Mouse (Mus musculus) intestine, postnatal 0 days (tissue): ENCODE measurements around the gene Pde4d. TPM values are rescaled to one million over a fixed set of nuclear protein-coding genes. Genes with fewer than 3 reads are reported as not detected.

Experiments
- ATAC-seq: fragments of 200-750 bp; cut with Nextera tagmentation; 2 replicates; pipeline ENCODE4 v1.8.0; 2017; ENCODE audit warnings: mild to moderate bottlenecking, moderate TSS enrichment, moderate library complexity
- H3K27ac ChIP-seq: fragments of 300-500 bp; sonication (generic); 2 replicates; pipeline ENCODE4 v1.5.1; 2014; ENCODE audit warnings: mild to moderate bottlenecking, low read depth, low read length, moderate library complexity
- H3K27me3 ChIP-seq: fragments of 300-500 bp; sonication (generic); replicated peaks from 2 replicates; pipeline ENCODE4 v1.6.1; 2014; ENCODE audit warnings: low read length, mixed read lengths; ENCODE audit not compliant: control insufficient read depth, insufficient read depth
- H3K36me3 ChIP-seq: fragments of 300-500 bp; sonication (generic); 2 replicates; pipeline ENCODE4 v1.6.1; 2014; ENCODE audit warnings: mild to moderate bottlenecking, moderate library complexity; ENCODE audit not compliant: control insufficient read depth, insufficient read depth
- H3K4me1 ChIP-seq: fragments of 300-500 bp; sonication (generic); replicated peaks from 2 replicates; pipeline ENCODE4 v1.6.1; 2014; ENCODE audit warnings: antibody characterized with exemption, low read length, mixed read lengths; ENCODE audit not compliant: control insufficient read depth, insufficient read depth
- H3K4me2 ChIP-seq: fragments of 300-500 bp; sonication (generic); replicated peaks from 2 replicates; pipeline ENCODE4 v1.6.1; 2014; ENCODE audit warnings: low read depth, mild to moderate bottlenecking, moderate library complexity
- H3K4me3 ChIP-seq: fragments of 300-500 bp; sonication (generic); 2 replicates; pipeline ENCODE4 v1.5.1; 2014; ENCODE audit warnings: low read depth, low read length
- H3K9ac ChIP-seq: fragments of 300-500 bp; sonication (generic); 2 replicates; pipeline ENCODE4 v1.6.1; 2014; ENCODE audit warnings: mild to moderate bottlenecking, low read depth, low read length
- H3K9me3 ChIP-seq: fragments of 300-500 bp; sonication (generic); 2 replicates; pipeline ENCODE4 v1.6.1; 2016; ENCODE audit warnings: mixed run types; ENCODE audit not compliant: control insufficient read depth
- CTCF ChIP-seq: sonication (generic); IDR thresholded peaks from 2 replicates; pipeline ENCODE4 v1.5.1; 2016; ENCODE audit warnings: low read depth, mild to moderate bottlenecking, control low read depth, antibody characterized with exemption, moderate library complexity
- WGBS: fragments of 180-500 bp; shearing (Covaris S2); extraction: QIAGEN DNeasy Blood & Tissue Kit; methylation state at CpG from one replicate; pipeline ENCODE4 v1.1.7; 2014; 5-methylcytosine and 5-hydroxymethylcytosine counted together
- polyA plus RNA-seq: library from polyadenylated mRNA; unstranded; fragments of >200 nt; fragmentation: Nextera tagmentation; extraction: Ambion mirVana; gene quantifications from 2 replicates; pipeline ENCODE4 v1.2.1, GENCODE M21; 2015

Pde4d gene
- polyA plus RNA-seq, 1 experiment from 2014 or later: 17.8 TPM

DNA sequence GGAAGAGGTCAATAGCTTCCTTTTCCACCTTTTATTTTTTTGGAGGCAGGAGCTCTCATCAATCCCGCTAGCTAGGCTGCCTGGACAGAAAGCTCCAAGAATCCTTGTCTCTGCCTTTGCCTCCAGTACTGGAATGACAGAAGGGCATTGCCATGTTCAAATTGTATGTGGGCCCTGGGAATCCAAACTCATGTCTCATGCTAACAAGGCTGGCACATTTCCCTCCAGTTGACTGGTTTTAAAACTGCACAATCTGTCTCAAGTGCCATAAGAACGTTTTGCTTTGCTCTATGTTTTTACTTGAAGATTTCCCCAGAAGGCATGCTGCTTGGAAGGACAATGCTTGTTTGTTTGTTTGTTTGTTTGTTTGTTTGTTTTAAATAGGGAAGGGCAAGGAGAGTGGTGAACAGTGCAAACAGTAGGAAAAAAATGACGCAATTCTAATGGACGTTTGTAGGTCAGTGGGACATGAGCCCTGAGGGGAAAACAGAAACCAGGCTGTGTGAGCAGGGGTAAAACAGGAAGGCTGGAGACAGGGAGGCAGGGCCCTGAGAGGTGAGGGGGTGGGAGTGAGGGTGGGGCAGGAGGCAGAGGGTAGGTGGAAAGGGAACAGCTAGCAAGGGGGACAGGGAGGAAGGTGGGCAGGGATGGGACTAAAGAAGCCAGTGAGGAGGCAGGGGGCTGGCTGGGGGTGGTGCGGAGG lies 784.3 kb downstream of the Pde4d start:
- Histone ChIP-seq H3K9me3 (no peaks in the 10 kb centered on the region), H3K36me3 (no peaks in the 10 kb centered on the region), H3K4me3 (no peak overlapping the region), H3K9ac (no peak overlapping the region), H3K27ac (no peak overlapping the region), H3K4me1 (no peaks in the 10 kb centered on the region), H3K4me2 (no peak overlapping the region), H3K27me3 (no peaks in the 10 kb centered on the region)
- TF ChIP-seq CTCF: no peak
- ATAC-seq: no peak
- 58% methylated on average over 5 of the region's 5 CpGs for WGBS

- Histone ChIP-seq H3K27ac (no peak overlapping the region), H3K9ac (no peak overlapping the region), H3K27me3 (no peaks in the 10 kb centered on the region), H3K9me3 (no peaks in the 10 kb centered on the region), H3K4me1 (no peaks in the 10 kb centered on the region), H3K4me3 (no peak overlapping the region), H3K36me3 (no peaks in the 10 kb centered on the region), H3K4me2 (no peak overlapping the region)
- no peak for TF ChIP-seq CTCF
- ATAC-seq: no peak
- WGBS: 52% methylated on average over 4 of the region's 4 CpGs
Measured at GRCm38 (mm10) chr13:109236047-109236446, 786.3 kb downstream of the Pde4d start.

DNA sequence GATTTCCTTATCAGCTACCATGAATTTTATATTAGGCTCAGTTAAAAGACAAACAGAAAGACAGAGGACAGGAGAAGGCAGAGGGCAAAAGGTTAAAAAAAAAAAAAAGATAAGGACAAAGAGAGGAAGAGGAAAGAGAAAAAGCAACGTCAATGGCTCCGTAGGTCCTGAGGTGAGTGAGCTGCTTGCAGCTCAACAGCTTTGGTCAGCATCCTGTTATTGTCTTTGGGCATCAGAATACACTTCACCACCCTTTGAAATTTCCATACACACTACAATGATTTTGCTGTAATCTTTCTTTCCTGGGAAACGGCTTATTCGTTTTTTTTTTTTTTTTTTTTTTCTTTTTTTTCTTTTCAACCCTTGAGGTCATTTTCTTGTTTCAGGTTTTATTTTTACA lies 788.9 kb downstream of the Pde4d start:
- no peaks in the 10 kb centered on the region for H3K27me3 ChIP-seq
- H3K4me2 ChIP-seq: no peak overlapping the region; the same call in 1 of the 2 replicates
- H3K4me1 ChIP-seq: no peaks in the 10 kb centered on the region
- H3K27ac ChIP-seq: no peak overlapping the region
- ATAC-seq: no peak
- H3K4me3 ChIP-seq: no peak overlapping the region
- no peak for TF ChIP-seq CTCF
- H3K9me3 ChIP-seq: no peaks in the 10 kb centered on the region
- 51% methylated on average over 4 of the region's 4 CpGs for WGBS
- no peak overlapping the region for H3K9ac ChIP-seq
- no peaks in the 10 kb centered on the region for H3K36me3 ChIP-seq

- H3K4me1 ChIP-seq: no peaks in the 10 kb centered on the region
- WGBS: 69% methylated on average over 11 of the region's 11 CpGs
- H3K27ac ChIP-seq: no peak overlapping the region
- no peak overlapping the region for H3K4me2 ChIP-seq
- H3K9ac ChIP-seq: no peak overlapping the region
- TF ChIP-seq CTCF: no peak
- no peak for ATAC-seq
- no peaks in the 10 kb centered on the region for H3K27me3 ChIP-seq
- no peaks in the 10 kb centered on the region for H3K9me3 ChIP-seq
- no peaks in the 10 kb centered on the region for H3K36me3 ChIP-seq
- no peak overlapping the region for H3K4me3 ChIP-seq
Measured at GRCm38 (mm10) chr13:109239296-109239695, 789.5 kb downstream of the Pde4d start.

DNA sequence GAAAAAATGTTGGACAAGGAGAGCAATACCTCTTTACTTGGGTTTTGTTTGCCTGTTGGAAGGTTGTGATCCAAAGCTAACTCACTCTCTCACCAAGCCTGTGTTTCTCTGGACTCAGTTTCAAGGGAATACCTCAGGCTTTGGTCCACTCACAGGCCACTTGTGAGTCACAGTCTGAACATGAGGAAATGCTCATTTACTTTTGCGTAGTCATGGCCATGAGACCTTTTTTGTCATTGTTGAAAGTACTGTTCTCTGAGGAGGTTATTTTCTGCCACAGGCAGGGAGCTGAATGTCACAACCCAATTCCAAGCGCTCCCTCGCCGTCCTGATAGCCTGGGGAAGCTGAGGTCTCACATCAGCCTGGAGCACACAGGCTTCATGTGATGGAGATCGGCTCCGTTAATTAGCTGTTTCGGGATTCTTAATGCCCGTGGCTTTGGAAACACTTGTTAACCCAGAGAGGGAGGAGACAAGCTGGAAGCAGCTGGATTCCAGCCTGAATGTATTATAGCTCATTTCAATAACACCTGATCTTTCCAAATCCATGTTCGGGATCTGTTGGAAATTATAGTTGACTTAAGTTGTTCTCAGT lies 792.8 kb downstream of the Pde4d start:
- no peak for ATAC-seq
- H3K9me3 ChIP-seq: no peaks in the 10 kb centered on the region
- no peak overlapping the region for H3K4me3 ChIP-seq
- WGBS: 82% methylated on average over 9 of the region's 9 CpGs
- no peak overlapping the region for H3K4me2 ChIP-seq
- H3K4me1 ChIP-seq: no peaks in the 10 kb centered on the region
- no peak overlapping the region for H3K9ac ChIP-seq
- H3K27me3 ChIP-seq: no peaks in the 10 kb centered on the region
- no peaks in the 10 kb centered on the region for H3K36me3 ChIP-seq
- no peak for TF ChIP-seq CTCF
- H3K27ac ChIP-seq: no peak overlapping the region

- ATAC-seq: no peak
- TF ChIP-seq CTCF: no peak
- Histone ChIP-seq H3K9me3 (no peaks in the 10 kb centered on the region), H3K27ac (no peak overlapping the region), H3K27me3 (no peaks in the 10 kb centered on the region), H3K36me3 (no peaks in the 10 kb centered on the region), H3K4me2 (no peak overlapping the region), H3K9ac (no peak overlapping the region), H3K4me1 (no peaks in the 10 kb centered on the region), H3K4me3 (no peak overlapping the region)
- WGBS: 73% methylated on average over 3 of the region's 3 CpGs
Measured at GRCm38 (mm10) chr13:109243160-109243559, 793.4 kb downstream of the Pde4d start.
